Mouse (Mus musculus): ENCODE data around the gene Tnik.

DNA sequence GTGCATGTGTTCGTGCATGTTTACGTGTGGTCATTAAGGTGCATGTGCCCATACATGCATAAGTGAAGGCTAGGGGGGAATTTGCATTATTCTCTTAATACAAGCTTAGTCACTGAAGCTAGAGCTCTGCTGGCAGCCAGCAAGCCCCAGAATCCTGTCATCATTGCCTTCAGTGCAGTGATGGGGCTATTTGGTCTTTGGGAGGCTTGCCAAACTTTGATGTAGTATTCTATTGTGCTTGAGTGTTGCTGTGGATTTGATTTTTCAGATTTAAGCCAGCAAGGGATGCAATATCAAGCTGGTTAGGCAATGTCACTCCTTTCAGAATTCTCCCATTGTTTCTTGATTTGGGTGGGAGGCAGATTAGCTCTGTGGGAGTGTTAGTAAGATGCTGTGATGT is 336.5 kb downstream of the Tnik start:
- TF ChIP-seq CTCF (IDR thresholded peaks at IDR 0.05; ENCODE audit: control insufficient read depth, insufficient read depth, insufficient read length) (no peak), MYOG (IDR thresholded peaks at IDR 0.05; ENCODE audit: control insufficient read depth, extremely low read depth, insufficient read length) (no peak), USF1 (IDR thresholded peaks at IDR 0.05; ENCODE audit: low read depth) (no peak), MAX (IDR thresholded peaks at IDR 0.05) (no peak), FOSL1 (IDR thresholded peaks at IDR 0.05; ENCODE audit: insufficient read depth, low read length, poor library complexity, severe bottlenecking) (no peak), CEBPB (IDR thresholded peaks at IDR 0.05; ENCODE audit: low read depth) (no peak), MYOD1 (IDR thresholded peaks at IDR 0.05; ENCODE audit: control insufficient read depth, insufficient read length, low read depth) (no peak)

Measured in C2C12 (cell line).